Mouse (Mus musculus) thymus, postnatal 0 days (tissue): ENCODE results near the gene Ndufa9. TPM values are rescaled to one million over a fixed set of nuclear protein-coding genes. Genes with fewer than 3 reads are reported as not detected.

Source experiments
- polyA plus RNA-seq: library from polyadenylated mRNA; unstranded; fragments of >200 nt; fragmentation: Nextera tagmentation; extraction: Ambion mirVana; gene quantifications from 2 replicates; pipeline ENCODE4 v1.2.1, GENCODE M21; 2015

Ndufa9 gene
- polyA plus RNA-seq, 1 experiment from 2014 or later, result 218 TPM

Other genes with a start within 250 kb of the Ndufa9 start
- gene Kcna1, start 202.8 kb downstream of the Ndufa9 start, polyA plus RNA-seq, result 1.0 TPM in 2 replicates
- gene Kcna6, start 108.5 kb downstream of the Ndufa9 start, polyA plus RNA-seq, result 0.12 and 0.18 TPM in 2 replicates
- gene Akap3, start 4.0 kb upstream of the Ndufa9 start, polyA plus RNA-seq, result not detected in 2 replicates
- gene Dyrk4, start 72.7 kb upstream of the Ndufa9 start, polyA plus RNA-seq, result 2.6 and 2.9 TPM in 2 replicates
- 65.6 and 69.6 TPM in 2 replicates for gene Rad51ap1, start 90.5 kb upstream of the Ndufa9 start, polyA plus RNA-seq
- 20.9 and 21.4 TPM in 2 replicates for gene D6Wsu163e, start 90.8 kb upstream of the Ndufa9 start, polyA plus RNA-seq
- gene Fgf6, start 166.4 kb upstream of the Ndufa9 start, polyA plus RNA-seq, result not detected in 2 replicates
- gene Fgf23, start 223.8 kb upstream of the Ndufa9 start, polyA plus RNA-seq, result 0.12 and 0.20 TPM in 2 replicates